Mouse (Mus musculus): ENCODE data around the gene Aldh1a2. TPM values are rescaled to one million over a fixed set of nuclear protein-coding genes. Genes with fewer than 3 reads are reported as not detected.

Gene Aldh1a2
- polyA plus RNA-seq, 1 experiment from 2014 or later: 26.7 TPM

DNA sequence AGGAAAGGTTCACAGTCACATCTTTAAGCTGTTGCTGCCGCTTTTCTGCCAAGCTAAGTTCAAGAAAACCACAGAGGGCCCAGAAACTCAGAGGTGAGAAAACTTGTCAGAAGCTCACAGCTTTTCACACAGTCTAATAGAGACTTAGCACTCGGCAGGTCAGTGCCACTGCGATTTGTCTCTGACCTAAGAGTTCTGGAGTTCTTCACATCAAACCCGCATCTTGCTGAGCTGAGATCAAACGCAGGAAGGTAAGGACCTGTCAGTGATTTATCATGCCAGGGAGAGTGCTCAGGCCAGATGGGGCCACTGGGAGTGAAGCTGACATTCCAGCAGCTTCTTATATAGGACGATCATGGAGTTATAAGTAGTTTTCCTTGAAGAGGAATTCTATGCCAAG lies 14.4 kb downstream of the Aldh1a2 start:
- WGBS: 13% methylated on average over 6 of the region's 6 CpGs
- no peak overlapping the region for H3K27ac ChIP-seq (ENCODE audit: low read length)
- ATAC-seq (replicated peaks; ENCODE audit: extremely low read depth, insufficient read depth, low FRiP score): no peak
- no peaks in the 10 kb centered on the region for H3K4me1 ChIP-seq (ENCODE audit: control insufficient read depth, insufficient read depth, low read length)
- peaks cover 2% of the 10 kb centered on the region for H3K27me3 ChIP-seq (ENCODE audit: control insufficient read depth, insufficient read depth, low read length)
- H3K4me2 ChIP-seq (ENCODE audit: low read depth, low read length): no peak overlapping the region
- H3K36me3 ChIP-seq (ENCODE audit: control insufficient read depth, insufficient read depth): no peaks in the 10 kb centered on the region
- H3K9me3 ChIP-seq (replicated peaks; ENCODE audit: control insufficient read depth, low read length): no peaks in the 10 kb centered on the region
- no peak overlapping the region for H3K4me3 ChIP-seq (ENCODE audit: low read length)
- no peak overlapping the region for H3K9ac ChIP-seq (ENCODE audit: low read length)

DNA sequence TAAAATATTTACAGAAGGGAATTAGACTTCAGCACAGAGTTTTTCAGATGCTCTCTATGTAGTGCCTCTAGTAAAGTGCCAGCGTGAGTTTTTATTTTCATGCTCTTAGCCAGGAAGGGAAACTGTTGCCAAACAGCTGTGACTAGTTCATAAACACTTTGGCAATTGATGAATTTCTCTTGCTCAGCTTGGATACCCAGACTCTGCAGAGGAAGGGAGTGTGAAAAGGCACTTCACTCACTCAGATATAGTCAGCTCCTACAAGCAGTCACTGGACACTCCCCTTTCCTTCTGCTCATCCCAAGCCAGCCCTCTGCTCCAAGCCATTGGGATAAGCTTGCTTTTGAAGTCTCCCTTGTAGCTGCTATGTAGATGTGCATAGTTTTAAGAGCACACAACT lies 21.0 kb downstream of the Aldh1a2 start:
- Histone ChIP-seq H3K4me2 (ENCODE audit: low read depth, low read length) (no peak overlapping the region), H3K4me1 (ENCODE audit: control insufficient read depth, insufficient read depth, low read length) (no peaks in the 10 kb centered on the region), H3K36me3 (ENCODE audit: control insufficient read depth, insufficient read depth) (no peaks in the 10 kb centered on the region), H3K27ac (ENCODE audit: low read length) (no peak overlapping the region), H3K9me3 (replicated peaks; ENCODE audit: control insufficient read depth, low read length) (no peaks in the 10 kb centered on the region), H3K9ac (ENCODE audit: low read length) (no peak overlapping the region), H3K4me3 (ENCODE audit: low read length) (no peak overlapping the region), H3K27me3 (ENCODE audit: control insufficient read depth, insufficient read depth, low read length) (no peaks in the 10 kb centered on the region; the same call in 1 of the 2 replicates)
- ATAC-seq (replicated peaks; ENCODE audit: extremely low read depth, insufficient read depth, low FRiP score): no peak
- WGBS: 58% methylated on average over 1 of the region's 1 CpGs

DNA sequence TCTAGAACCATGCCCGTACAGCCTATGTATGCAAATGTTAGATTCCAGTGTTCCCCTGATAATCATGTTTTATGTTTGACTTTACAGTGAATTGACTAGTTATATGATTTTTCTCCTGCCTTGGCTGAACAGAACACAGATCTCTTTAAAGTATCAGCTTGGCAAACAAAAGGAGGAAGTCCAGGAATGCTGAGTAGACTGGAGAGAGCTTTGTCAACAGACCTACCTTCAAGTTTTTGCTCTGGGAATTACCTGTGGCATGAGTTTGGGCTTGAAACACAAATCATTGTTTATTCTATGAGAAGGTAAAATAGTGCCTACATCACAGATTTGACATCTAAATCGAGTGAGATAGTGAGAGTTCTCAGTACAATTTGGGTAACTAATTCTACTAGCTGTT lies 24.3 kb downstream of the Aldh1a2 start:
- H3K4me2 ChIP-seq (ENCODE audit: low read depth, low read length): no peak overlapping the region
- WGBS: 60% methylated on average over 2 of the region's 2 CpGs
- no peaks in the 10 kb centered on the region for H3K36me3 ChIP-seq (ENCODE audit: control insufficient read depth, insufficient read depth)
- no peaks in the 10 kb centered on the region for H3K4me1 ChIP-seq (ENCODE audit: control insufficient read depth, insufficient read depth, low read length)
- no peaks in the 10 kb centered on the region for H3K9me3 ChIP-seq (replicated peaks; ENCODE audit: control insufficient read depth, low read length)
- ATAC-seq (replicated peaks; ENCODE audit: extremely low read depth, insufficient read depth, low FRiP score): no peak
- H3K27ac ChIP-seq (ENCODE audit: low read length): no peak overlapping the region
- H3K4me3 ChIP-seq (ENCODE audit: low read length): no peak overlapping the region
- H3K27me3 ChIP-seq (ENCODE audit: control insufficient read depth, insufficient read depth, low read length): no peaks in the 10 kb centered on the region; the same call in 1 of the 2 replicates
- no peak overlapping the region for H3K9ac ChIP-seq (ENCODE audit: low read length)

DNA sequence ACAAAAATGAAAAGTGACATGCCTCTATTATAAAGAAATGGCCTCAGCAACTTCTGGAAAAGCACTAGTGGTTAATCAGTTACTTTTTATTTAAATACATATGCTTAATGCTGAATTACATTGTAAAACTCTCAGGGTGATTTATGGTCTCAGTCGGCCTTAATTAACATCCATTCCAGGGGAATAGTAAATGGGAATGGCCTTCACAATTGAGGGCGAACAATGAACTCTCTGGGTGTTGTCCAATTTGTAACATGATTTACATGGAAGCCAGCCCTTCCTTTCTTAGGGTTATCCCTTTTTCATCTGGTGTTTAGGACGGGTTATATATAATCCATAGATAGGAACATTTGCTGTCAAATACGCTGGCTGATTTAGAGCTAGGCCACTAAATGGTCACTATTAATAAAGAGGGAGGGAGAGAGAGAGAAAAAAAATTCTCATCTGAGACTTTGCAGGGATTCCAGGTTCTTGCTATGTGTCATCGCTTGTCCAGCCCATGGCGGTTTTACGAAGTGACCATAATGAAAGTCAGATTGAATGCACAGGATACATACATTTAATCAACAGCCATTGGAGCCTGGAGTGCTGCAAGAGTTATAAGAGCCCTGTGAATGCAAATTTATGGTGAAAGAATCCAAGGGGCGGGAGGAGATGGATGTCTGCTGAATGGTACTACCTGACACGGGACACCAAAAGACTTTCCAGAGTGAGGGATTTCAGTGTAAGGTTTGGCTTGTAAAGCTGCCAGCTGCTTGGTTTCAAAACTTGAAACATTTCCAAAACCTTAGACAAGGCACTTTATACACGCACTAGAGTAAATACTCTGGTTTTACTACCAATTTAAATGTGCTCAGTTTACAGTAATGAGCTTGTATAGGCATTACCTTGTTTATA lies 26.2 kb downstream of the Aldh1a2 start:
- Histone ChIP-seq H3K27ac (ENCODE audit: low read length) (no peak overlapping the region), H3K4me2 (ENCODE audit: low read depth, low read length) (no peak overlapping the region), H3K27me3 (ENCODE audit: control insufficient read depth, insufficient read depth, low read length) (no peaks in the 10 kb centered on the region; the same call in 1 of the 2 replicates), H3K36me3 (ENCODE audit: control insufficient read depth, insufficient read depth) (no peaks in the 10 kb centered on the region), H3K9me3 (replicated peaks; ENCODE audit: control insufficient read depth, low read length) (no peaks in the 10 kb centered on the region), H3K9ac (ENCODE audit: low read length) (no peak overlapping the region), H3K4me1 (ENCODE audit: control insufficient read depth, insufficient read depth, low read length) (no peaks in the 10 kb centered on the region), H3K4me3 (ENCODE audit: low read length) (no peak overlapping the region)
- ATAC-seq (replicated peaks; ENCODE audit: extremely low read depth, insufficient read depth, low FRiP score): no peak
- 74% methylated on average over 10 of the region's 10 CpGs for WGBS

DNA sequence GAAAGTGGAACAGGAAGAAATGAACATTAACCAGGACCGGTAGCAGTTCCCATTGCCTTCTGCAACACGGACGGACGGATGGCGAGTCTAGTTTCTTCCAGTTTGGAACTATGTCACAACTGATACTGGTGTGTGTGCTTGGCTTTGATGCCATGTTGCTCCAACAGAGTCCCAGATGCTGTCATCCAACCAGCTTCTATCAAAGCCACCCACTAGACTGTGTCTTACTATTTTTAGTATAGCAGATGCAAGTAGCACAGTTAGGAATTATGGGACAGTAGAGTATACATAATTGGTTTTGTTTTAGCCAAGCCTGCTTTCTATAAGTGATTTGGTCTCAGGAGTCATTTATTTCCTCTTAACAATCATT lies 26.8 kb downstream of the Aldh1a2 start:
- no peaks in the 10 kb centered on the region for H3K36me3 ChIP-seq (ENCODE audit: control insufficient read depth, insufficient read depth)
- no peak overlapping the region for H3K9ac ChIP-seq (ENCODE audit: low read length)
- no peak overlapping the region for H3K4me3 ChIP-seq (ENCODE audit: low read length)
- ATAC-seq (replicated peaks; ENCODE audit: extremely low read depth, insufficient read depth, low FRiP score): no peak
- H3K4me2 ChIP-seq (ENCODE audit: low read depth, low read length): no peak overlapping the region
- H3K9me3 ChIP-seq (replicated peaks; ENCODE audit: control insufficient read depth, low read length): no peaks in the 10 kb centered on the region
- WGBS: 74% methylated on average over 5 of the region's 5 CpGs
- no peaks in the 10 kb centered on the region; the same call in 1 of the 2 replicates for H3K27me3 ChIP-seq (ENCODE audit: control insufficient read depth, insufficient read depth, low read length)
- no peaks in the 10 kb centered on the region for H3K4me1 ChIP-seq (ENCODE audit: control insufficient read depth, insufficient read depth, low read length)
- H3K27ac ChIP-seq (ENCODE audit: low read length): no peak overlapping the region

DNA sequence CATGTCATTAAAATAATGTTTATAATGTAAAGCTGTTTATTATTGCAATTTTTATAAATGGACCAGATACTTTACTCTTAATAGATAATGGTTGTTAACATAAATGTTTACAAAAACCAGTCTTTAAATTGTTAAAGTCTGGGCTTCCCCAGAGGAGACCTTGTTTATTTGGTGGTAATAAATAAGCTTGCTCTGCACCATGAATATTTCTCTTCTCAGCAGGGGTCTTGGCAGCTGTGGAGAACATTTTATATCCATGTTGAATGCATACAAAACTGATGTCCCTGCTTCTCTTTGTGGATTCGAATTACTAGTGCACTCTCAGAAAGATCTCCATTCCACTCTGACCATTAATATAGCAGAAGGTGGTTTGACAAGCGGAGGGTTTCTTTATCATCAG lies 38.8 kb downstream of the Aldh1a2 start:
- ATAC-seq (replicated peaks; ENCODE audit: extremely low read depth, insufficient read depth, low FRiP score): no peak
- 66% methylated on average over 2 of the region's 2 CpGs for WGBS
- Histone ChIP-seq H3K9me3 (replicated peaks; ENCODE audit: control insufficient read depth, low read length) (no peaks in the 10 kb centered on the region), H3K4me1 (ENCODE audit: control insufficient read depth, insufficient read depth, low read length) (no peaks in the 10 kb centered on the region), H3K36me3 (ENCODE audit: control insufficient read depth, insufficient read depth) (no peaks in the 10 kb centered on the region), H3K4me3 (ENCODE audit: low read length) (no peak overlapping the region), H3K4me2 (ENCODE audit: low read depth, low read length) (no peak overlapping the region), H3K27me3 (ENCODE audit: control insufficient read depth, insufficient read depth, low read length) (peaks cover 2% of the 10 kb centered on the region; the same call in 1 of the 2 replicates), H3K9ac (ENCODE audit: low read length) (no peak overlapping the region), H3K27ac (ENCODE audit: low read length) (no peak overlapping the region)

DNA sequence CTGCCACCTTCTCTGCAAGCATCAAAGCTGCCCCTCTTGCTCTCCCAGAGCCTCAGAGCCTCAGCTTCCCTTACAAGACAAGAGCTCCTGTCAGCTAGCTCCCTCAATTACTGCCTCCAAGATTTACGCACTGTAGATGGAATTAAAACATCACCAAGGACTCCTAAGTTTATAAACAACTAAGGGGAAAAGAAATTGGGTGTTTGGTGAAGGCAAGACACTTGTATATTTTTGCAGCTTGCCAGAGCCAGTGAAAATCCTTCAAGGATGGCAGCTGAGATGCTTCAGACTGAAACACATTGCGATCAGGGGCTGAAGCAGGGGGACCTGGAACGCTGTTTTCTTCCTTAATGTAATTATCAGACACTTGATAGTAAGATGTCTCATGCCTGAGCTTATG lies 47.1 kb downstream of the Aldh1a2 start:
- Histone ChIP-seq H3K9ac (ENCODE audit: low read length) (no peak overlapping the region), H3K4me1 (ENCODE audit: control insufficient read depth, insufficient read depth, low read length) (no peaks in the 10 kb centered on the region), H3K27ac (ENCODE audit: low read length) (no peak overlapping the region), H3K36me3 (ENCODE audit: control insufficient read depth, insufficient read depth) (no peaks in the 10 kb centered on the region), H3K4me2 (ENCODE audit: low read depth, low read length) (no peak overlapping the region), H3K27me3 (ENCODE audit: control insufficient read depth, insufficient read depth, low read length) (no peaks in the 10 kb centered on the region), H3K4me3 (ENCODE audit: low read length) (no peak overlapping the region), H3K9me3 (replicated peaks; ENCODE audit: control insufficient read depth, low read length) (no peaks in the 10 kb centered on the region)
- ATAC-seq (replicated peaks; ENCODE audit: extremely low read depth, insufficient read depth, low FRiP score): no peak
- WGBS: 55% methylated on average over 3 of the region's 3 CpGs

DNA sequence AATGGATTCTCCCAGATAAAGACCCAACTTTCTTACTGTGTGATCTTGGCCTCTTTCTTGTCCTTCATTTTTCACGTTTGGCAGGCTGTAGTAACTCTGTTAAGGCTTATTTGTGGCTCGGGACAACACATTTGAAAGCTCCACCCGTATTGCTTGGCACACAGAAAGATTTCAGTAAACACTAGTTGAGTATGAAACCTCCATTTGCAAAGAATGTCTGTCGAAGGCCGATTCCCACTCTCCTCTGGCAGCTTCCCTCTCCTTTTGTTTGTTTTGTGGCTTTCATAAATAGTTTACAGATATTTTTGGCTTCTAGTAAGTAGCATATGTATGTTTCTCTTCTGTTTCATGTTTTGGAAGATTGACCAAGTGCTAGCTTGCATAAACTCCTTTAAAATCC lies 54.1 kb downstream of the Aldh1a2 start:
- Histone ChIP-seq H3K9ac (ENCODE audit: low read length) (no peak overlapping the region), H3K27ac (ENCODE audit: low read length) (no peak overlapping the region), H3K4me1 (ENCODE audit: control insufficient read depth, insufficient read depth, low read length) (no peaks in the 10 kb centered on the region), H3K4me2 (ENCODE audit: low read depth, low read length) (no peak overlapping the region), H3K36me3 (ENCODE audit: control insufficient read depth, insufficient read depth) (no peaks in the 10 kb centered on the region), H3K27me3 (ENCODE audit: control insufficient read depth, insufficient read depth, low read length) (no peaks in the 10 kb centered on the region), H3K4me3 (ENCODE audit: low read length) (no peak overlapping the region), H3K9me3 (replicated peaks; ENCODE audit: control insufficient read depth, low read length) (peaks cover 4% of the 10 kb centered on the region; the same call in 1 of the 2 replicates)
- ATAC-seq (replicated peaks; ENCODE audit: extremely low read depth, insufficient read depth, low FRiP score): no peak
- 73% methylated on average over 5 of the region's 5 CpGs for WGBS

DNA sequence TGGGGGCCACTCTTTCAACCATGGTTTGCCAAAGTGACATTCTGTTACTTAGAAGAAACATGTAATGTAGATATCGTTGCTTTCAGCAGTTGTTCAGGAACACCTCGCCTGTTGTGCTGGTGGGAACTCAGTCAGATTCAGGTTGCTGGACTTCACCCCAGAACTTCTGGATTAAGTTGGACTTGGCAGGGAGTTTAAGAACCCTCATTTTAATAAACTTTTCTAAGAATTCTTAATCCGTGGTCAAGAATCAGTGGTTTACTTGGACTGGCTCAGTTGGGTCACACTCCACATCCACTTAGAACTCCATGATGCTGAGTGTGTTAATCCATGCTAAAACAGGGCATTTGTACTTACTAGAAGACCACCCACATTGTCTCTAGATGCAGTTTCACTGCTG lies 54.6 kb downstream of the Aldh1a2 start:
- no peak overlapping the region for H3K4me3 ChIP-seq (ENCODE audit: low read length)
- no peak overlapping the region for H3K27ac ChIP-seq (ENCODE audit: low read length)
- ATAC-seq (replicated peaks; ENCODE audit: extremely low read depth, insufficient read depth, low FRiP score): no peak
- no peak overlapping the region for H3K9ac ChIP-seq (ENCODE audit: low read length)
- peaks cover 4% of the 10 kb centered on the region; the same call in 1 of the 2 replicates for H3K9me3 ChIP-seq (replicated peaks; ENCODE audit: control insufficient read depth, low read length)
- H3K27me3 ChIP-seq (ENCODE audit: control insufficient read depth, insufficient read depth, low read length): no peaks in the 10 kb centered on the region
- WGBS: 76% methylated on average over 3 of the region's 3 CpGs
- no peaks in the 10 kb centered on the region for H3K36me3 ChIP-seq (ENCODE audit: control insufficient read depth, insufficient read depth)
- no peak overlapping the region for H3K4me2 ChIP-seq (ENCODE audit: low read depth, low read length)
- H3K4me1 ChIP-seq (ENCODE audit: control insufficient read depth, insufficient read depth, low read length): no peaks in the 10 kb centered on the region

Data from heart, embryonic 16.5 days (tissue).